Mouse (Mus musculus) cerebellum, postnatal 14 days (tissue): ENCODE measurements around the gene Rpl24.

Experiments
- DNase-seq, 2 experiments: peaks; one replicate each; pipeline ENCODE4 v3.0.0; 2021; ENCODE audit warnings: mixed read lengths in 2 of 2

Gene Rpl24

DNA sequence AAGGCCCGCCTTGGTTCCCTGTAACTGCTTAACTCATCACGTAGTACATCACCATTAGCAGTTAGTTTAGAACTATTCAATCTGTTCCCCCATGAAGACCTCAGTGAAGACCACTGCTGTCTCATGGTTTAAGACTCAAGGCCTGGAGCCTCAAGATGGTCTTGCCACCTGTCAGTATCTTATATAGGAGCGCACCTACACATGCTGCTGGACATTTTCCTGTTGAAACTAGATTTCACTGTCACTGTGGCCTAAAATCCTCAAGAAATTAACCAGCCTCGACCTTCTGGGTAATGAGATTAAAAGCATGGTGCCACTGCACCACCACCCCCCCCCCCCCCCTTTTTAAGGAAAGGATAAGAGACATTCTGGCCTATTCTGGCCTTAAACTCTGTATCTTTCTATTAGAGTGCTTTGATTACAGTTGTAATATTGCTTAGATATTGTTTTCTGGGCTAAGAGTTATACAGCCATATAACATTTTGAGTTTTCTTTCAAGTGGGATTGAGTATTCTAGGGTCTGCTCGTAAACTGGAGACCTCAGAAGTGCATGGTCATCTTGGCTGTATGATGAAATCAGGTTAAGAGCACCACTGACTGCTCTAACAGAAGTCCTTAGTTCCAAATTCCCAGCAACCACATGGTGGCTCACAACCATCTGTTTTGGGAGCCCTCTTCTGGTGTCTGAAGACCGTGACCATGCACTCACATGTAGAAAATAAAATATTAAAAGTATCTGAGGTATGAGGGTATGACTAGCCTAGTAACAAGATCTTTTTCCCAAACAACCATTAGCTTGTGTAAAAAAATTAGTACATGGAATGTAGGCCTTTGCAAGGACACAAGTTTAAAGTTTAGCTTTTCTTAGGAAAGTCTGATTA lies 5.9 kb downstream of the Rpl24 start:
- DNase-seq: no peak

DNA sequence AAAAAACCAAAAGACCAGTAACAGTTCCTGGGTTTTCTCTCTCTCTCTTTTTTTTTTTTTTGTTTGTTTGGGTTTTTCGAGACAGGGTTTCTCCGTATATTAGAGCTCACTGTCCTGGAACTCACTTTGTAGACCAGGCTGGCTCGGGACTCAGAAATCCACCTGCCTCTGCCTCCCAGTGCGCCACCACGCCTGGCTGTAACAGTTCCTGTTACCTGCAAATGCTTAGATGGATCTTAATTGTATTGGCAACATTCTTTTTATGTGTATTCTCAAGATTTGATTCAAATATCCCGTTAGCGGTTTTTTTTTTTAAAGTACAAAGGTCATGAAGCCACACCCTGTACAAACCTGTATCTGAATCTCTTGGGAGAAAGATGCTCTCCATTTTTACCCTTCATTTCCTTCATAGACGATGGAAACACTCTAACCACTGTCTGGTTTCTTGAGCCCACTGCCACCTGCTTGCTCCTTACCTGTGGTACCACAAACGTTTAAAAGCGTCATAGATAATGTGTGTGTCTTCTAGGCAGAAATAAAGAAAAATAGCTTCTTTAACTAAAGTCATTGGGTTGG lies 6.6 kb downstream of the Rpl24 start:
- peak in 1 of 2 experiments; percentile 18 for DNase-seq

DNA sequence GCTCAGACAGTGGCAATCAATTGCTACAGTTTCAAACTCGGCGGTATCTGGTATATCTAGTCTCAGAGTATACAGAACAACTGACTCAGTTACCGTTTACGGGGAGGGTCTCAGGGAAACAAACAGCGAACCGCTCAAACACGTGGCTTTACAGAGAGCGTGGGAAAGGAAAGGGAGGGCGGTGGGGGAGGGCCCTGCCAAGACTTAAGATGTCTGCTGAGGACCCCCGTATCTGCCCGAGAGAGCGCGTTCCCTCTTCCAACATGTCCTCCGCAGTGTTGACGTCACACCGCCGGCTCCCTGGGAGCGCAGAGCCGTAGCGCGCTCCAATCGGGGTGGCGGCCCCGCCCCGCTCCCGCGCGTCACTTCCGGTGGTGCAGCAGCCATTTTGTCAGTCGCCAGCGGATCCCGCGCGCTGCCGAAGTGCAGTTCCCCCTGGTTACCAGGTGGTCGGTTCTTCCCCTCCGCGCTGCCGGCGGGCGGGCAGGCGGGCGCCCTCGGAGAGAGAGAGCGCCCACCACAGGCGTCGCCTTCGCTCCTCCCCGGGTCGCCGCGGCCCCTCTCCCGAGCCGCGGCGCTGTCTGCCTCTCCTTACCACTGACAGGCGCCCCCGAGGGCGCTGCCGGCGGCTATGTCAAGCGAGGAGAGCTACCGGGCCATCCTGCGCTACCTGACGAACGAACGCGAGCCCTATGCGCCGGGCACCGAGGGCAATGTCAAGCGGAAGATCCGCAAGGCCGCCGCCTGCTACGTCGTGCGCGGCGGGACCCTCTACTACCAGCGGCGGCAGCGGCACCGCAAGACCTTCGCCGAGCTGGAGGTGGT lies 7.6 kb downstream of the Rpl24 start, which contains the start of gene Zbtb11:
Gene Zbtb11, plus strand, starts transcription at position 453 of the 825 bp plus-strand sequence.
- DNase-seq: peak; percentile 100

- DNase-seq: peak; percentile 82 to 83
These were observed 8.3 kb downstream of the Rpl24 start for GRCm38 (mm10) chr16:55974256-55974902.

- DNase-seq: no peak
These were observed 8.8 kb downstream of the Rpl24 start for GRCm38 (mm10) chr16:55974903-55975285.

GRCm38 (mm10) chr16:55986001-55986400 lies 19.9 kb downstream of the Rpl24 start:
- DNase-seq: no peak

DNA sequence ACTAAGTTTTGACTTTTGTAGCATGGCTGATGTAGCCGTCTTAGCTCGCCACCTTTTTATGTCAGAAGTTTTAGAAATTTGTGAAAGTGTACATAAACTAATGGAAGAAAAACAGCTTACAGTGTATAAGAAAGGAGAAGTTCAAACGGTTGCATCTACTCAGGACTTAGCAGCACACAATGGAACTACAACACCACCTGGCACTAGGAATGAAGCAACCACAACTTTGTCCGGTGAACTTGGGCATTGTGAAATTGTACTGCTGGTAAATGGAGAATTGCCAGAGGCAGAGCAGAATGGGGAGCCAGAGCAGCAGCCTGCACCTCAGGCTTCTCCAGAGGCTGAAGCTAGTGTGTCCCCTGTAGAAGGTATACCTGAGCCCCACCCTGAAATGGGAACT lies 24.2 kb downstream of the Rpl24 start:
- no peak for DNase-seq

DNA sequence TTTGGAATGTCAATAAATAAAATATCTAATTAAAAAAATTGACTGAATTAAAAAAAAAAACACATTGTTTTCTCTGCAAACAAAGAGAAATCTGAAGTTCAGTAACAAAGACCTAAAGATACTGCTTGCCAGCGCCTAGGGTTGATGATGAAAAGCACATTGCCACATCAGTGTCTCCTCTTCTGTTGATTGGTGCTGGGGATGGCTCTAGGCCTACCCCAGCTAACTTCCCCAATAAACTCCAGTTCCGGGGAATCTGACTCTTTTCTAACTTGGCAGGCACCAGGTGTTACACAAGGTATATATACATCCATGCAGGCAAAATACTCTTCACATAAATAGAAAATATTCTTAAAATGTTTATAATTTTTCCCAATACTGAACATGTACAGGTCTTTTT lies 28.2 kb downstream of the Rpl24 start:
- no peak for DNase-seq

DNA sequence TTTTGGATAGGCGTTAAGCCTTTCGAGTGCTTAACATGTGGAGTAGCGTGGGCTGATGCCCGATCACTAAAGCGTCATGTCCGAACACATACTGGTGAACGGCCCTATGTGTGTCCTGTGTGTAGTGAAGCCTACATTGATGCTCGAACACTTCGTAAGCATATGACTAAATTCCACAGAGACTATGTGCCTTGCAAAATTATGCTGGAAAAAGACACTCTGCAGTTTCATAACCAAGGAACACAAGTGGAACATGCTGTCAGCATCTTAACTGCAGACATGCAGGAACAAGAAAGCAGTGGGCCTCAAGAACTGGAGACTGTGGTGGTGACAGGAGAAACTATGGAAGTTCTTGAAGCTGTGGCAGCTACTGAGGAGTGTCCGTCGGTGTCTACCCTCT lies 40.7 kb downstream of the Rpl24 start:
- no peak for DNase-seq

- DNase-seq: no peak
These were observed 42.8 kb downstream of the Rpl24 start for GRCm38 (mm10) chr16:56008862-56009261.

DNA sequence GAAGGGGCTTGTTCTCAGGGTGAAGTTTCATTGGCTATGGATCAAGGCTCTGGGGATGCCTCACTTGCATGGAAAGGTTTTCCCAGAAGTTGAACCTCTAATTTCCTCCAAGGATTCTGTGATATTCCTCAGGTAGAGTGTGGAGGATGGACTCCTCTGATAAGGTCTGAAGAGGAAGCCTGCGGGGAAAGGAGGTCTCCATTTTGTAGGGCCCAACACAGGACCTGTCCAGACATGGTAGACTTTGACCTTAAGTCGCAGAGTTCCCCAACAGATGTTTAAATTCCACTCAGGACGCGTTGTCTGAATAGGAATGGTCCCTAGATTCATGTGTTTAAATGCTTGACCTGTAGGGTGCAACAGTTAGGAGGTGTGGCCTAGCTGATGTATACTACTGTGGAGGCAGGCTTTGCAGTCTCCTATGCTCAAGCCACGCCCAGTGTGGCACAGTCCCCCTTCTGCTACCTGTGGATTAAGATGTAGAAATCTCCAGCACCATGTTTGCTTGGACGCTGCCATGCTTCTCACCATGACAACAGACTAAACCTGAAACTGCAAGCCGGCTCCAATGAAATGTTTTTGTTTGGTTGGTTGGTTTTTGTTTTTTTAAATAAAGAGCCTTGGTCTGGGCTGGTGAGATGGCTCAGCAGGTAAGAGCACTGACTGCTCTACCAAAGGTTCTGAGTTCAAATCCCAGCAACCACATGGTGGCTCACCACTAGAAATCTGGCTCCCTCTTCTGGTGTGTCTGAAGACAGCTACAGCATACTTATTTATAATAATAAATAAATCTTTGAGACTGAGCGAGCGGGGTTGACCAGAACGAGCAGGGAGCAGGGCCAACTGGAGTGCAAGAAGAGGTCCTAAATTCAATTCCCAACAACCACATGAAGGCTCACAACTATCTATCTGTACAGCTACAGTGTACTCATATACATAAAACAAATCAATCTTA lies 47.0 kb downstream of the Rpl24 start:
- no peak for DNase-seq

GRCm38 (mm10) chr16:56014076-56014475 lies 48.0 kb downstream of the Rpl24 start:
- no peak for DNase-seq

GRCm38 (mm10) chr16:56019660-56020059 lies 53.6 kb downstream of the Rpl24 start:
- no peak for DNase-seq
